Mouse (Mus musculus) CH12.LX (cell line): ENCODE measurements at regions not wholly inside any gene's neighbourhood (a gene's known extent, or its start where the extent isn't known, plus 50 kb on each side); places are given as distances from the start of the nearest gene placed in this dataset.

Experiments
- HCFC1 ChIP-seq: IDR thresholded peaks from 2 replicates; pipeline ENCODE4 v1.6.1; 2012; ENCODE audit warnings: low read depth, mild to moderate bottlenecking, inconsistent platforms, low read length, improper control_type of control experiment
- SMC3 ChIP-seq: IDR thresholded peaks from 2 replicates; pipeline ENCODE4 v1.6.1; 2011; ENCODE audit warnings: low read depth, low read length, improper control_type of control experiment
- ZNF384 ChIP-seq: IDR thresholded peaks from 2 replicates; pipeline ENCODE4 v1.6.1; 2012; ENCODE audit warnings: low read depth, low read length, improper control_type of control experiment, inconsistent platforms

DNA sequence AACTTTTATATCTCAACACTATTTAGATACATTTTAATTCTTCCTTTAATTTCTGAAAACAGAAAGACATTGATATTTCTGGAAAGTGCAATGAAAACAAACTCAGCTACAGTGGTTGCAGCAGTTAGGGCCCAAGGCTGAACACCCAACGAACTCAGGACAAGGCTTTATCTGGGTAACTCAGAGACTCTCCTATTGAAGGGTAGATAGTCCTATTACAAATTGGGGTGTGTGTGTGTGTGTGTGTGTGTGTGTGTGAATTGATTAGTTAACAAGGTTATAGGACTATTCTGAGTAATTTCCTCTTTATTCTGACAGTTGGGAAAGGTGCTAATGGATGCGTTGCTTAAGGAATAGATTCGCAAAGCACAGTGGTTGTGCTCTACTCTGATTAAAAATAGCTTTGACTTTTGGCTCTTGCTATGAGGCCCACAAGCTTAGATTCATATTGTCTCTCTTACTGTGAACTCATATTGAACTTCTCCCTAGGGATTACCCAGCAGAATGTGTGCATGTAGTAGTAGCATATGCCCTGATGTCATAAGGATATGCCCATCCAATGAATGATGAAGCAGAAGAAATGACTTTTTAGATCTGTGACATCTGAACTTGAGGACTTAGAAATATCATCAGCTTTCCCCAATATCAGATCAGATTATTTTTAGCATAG is 114.0 kb downstream of the Adcyap1 start:
- TF ChIP-seq HCFC1 (no peak), SMC3 (no peak), ZNF384 (no peak)
